Mouse (Mus musculus) testis, adult 2 months (tissue): ENCODE data around the gene Myb. TPM values are rescaled to one million over a fixed set of nuclear protein-coding genes. Genes with fewer than 3 reads are reported as not detected.

ENCODE experiments used
- H3K27ac ChIP-seq: fragments of 200-500 bp; 2 replicates; pipeline ENCODE4 v1.5.1; 2012; ENCODE audit warnings: low read depth, low read length; ENCODE audit not compliant: control insufficient read depth, insufficient read depth
- H3K27me3 ChIP-seq: fragments of 200-500 bp; 2 replicates; pipeline ENCODE4 v1.6.1; 2012; ENCODE audit warnings: mild to moderate bottlenecking, low read length, moderate library complexity; ENCODE audit not compliant: control insufficient read depth, insufficient read depth
- H3K36me3 ChIP-seq: fragments of 200-500 bp; 2 replicates; pipeline ENCODE4 v1.6.1; 2012; ENCODE audit warnings: mild to moderate bottlenecking, low read length; ENCODE audit not compliant: control insufficient read depth, insufficient read depth
- H3K4me1 ChIP-seq: fragments of 200-500 bp; 2 replicates; pipeline ENCODE4 v1.6.1; 2012; ENCODE audit warnings: low read length; ENCODE audit not compliant: control insufficient read depth, insufficient read depth
- H3K4me3 ChIP-seq: fragments of 200-500 bp; 2 replicates; pipeline ENCODE4 v1.5.1; 2012; ENCODE audit warnings: low read depth, mild to moderate bottlenecking, low read length, moderate library complexity, mixed read lengths; ENCODE audit not compliant: control insufficient read depth
- CTCF ChIP-seq: fragments of 200-500 bp; IDR thresholded peaks from 2 replicates; pipeline ENCODE4 v1.5.1; 2012; ENCODE audit warnings: low read depth, mild to moderate bottlenecking, inconsistent platforms, low read length, moderate library complexity; ENCODE audit not compliant: control insufficient read depth, insufficient read depth, insufficient replicate concordance
- POLR2A ChIP-seq: fragments of 200-500 bp; IDR thresholded peaks from 2 replicates; pipeline ENCODE4 v1.6.1; 2012; ENCODE audit warnings: low read depth, mild to moderate bottlenecking, inconsistent platforms, low read length, moderate library complexity; ENCODE audit not compliant: control insufficient read depth
- polyA plus RNA-seq: library from polyadenylated mRNA; depleted of rRNA; stranded (reverse); fragments of >200 nt; gene quantifications from 2 replicates; pipeline ENCODE4 v1.2.3, GENCODE M21; 2012; rRNA removed

The Myb gene
- polyA plus RNA-seq, 1 experiment = 0.19 TPM

- no peak overlapping the region for H3K4me3 ChIP-seq
- H3K27ac ChIP-seq = no peak overlapping the region
- no peaks in the 10 kb centered on the region for H3K27me3 ChIP-seq
- H3K4me1 ChIP-seq = no peaks in the 10 kb centered on the region
- no peak for TF ChIP-seq POLR2A
- no peak for TF ChIP-seq CTCF
- no peaks in the 10 kb centered on the region for H3K36me3 ChIP-seq
Measured at GRCm38 (mm10) chr10:21076731-21077130, 84.1 kb downstream of the Myb start.

GRCm38 (mm10) chr10:21076137-21076536 lies 84.6 kb downstream of the Myb start:
- Histone ChIP-seq H3K27ac (no peak overlapping the region), H3K27me3 (no peaks in the 10 kb centered on the region), H3K36me3 (no peaks in the 10 kb centered on the region), H3K4me3 (no peak overlapping the region), H3K4me1 (no peaks in the 10 kb centered on the region)
- TF ChIP-seq POLR2A (no peak), CTCF (no peak)

Other genes starting within 250 kb of the Myb start
- gene Ahi1, start 208.4 kb downstream of the Myb start, polyA plus RNA-seq = 44.9 and 47.9 TPM in 2 replicates
- gene Hbs1l, start 135.0 kb upstream of the Myb start, polyA plus RNA-seq = 46.1 and 57.5 TPM in 2 replicates
- gene Aldh8a1, start 216.3 kb upstream of the Myb start, polyA plus RNA-seq = 1.8 and 2.2 TPM in 2 replicates